Mouse (Mus musculus) mesoderm, embryonic 11.5 days (tissue): ENCODE results near the gene Nsun5.
"Not testable (repeated sequence)": the region's sequence is repeated elsewhere in the genome, so short reads cannot be mapped to it uniquely, and the experiment has no call there.

Experiments
- DNase-seq: peaks from one replicate; pipeline ENCODE4 v3.0.0-alpha.2; 2012; ENCODE audit warnings: low read depth, low spot score

Nsun5 gene

DNA sequence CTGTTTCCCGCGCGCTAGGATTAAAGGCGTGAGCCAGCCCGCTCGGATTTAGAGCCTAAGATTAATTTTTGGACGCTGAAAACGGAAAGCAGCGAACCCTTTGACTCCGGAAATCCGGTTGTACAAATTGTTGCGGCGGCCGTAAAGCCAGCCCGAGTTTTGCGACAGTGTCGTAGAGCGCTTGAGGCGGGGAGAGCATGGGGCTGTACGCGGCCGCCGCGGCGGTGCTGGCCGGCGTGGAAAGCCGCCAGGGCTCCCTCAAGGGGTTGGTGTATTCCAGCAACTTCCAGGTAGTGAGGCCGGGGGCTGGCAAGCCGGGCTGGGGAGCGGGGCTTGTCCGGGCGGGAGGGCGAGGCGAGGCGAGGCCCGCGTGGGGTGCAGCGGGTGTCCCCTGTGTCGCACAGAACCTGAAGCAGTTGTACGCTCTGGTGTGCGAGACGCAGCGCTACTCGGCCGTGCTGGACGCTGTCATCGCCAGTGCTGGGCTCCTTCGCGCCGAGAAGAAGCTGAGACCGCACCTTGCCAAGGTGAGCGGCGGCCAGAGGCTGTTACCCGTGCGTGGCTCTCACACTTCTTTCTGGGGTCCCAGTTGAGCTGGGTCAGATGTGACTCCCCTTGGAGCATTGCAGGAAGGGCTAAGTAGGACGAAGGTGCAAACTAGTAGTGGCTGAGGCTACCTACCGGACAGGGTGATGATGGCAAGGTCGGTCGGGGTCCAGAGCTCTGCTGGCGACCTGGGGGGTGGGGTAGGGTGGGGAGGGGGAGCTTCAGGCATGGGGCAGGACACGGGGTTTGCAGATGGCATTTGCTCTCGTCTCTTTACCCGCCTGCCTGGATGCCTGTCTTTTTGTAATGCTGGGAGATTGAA is at the start of gene Nsun5:
Gene Nsun5 (plus strand): TSS at position 167 of the 868 bp plus-strand sequence.
- peak; percentile 96 for DNase-seq

DNA sequence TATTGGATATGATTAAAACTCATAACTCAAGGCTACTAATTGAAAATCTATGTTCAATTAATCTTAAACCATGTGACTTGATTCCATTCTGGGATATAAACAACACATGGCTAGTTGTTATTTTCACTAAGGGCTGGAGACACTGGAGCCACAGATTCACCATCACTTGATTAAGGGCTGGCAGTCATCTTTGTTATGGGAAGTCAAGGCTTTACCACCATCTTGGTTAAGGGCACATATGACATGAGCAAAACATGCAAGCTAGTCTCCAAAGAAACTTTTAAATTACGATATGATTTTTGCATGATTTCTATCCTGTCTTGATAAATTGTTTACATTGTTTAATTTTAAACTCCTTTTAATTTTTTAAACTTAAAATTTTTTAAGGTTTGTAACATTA is 47.6 kb upstream of the Nsun5 start:
- no peak for DNase-seq

DNA sequence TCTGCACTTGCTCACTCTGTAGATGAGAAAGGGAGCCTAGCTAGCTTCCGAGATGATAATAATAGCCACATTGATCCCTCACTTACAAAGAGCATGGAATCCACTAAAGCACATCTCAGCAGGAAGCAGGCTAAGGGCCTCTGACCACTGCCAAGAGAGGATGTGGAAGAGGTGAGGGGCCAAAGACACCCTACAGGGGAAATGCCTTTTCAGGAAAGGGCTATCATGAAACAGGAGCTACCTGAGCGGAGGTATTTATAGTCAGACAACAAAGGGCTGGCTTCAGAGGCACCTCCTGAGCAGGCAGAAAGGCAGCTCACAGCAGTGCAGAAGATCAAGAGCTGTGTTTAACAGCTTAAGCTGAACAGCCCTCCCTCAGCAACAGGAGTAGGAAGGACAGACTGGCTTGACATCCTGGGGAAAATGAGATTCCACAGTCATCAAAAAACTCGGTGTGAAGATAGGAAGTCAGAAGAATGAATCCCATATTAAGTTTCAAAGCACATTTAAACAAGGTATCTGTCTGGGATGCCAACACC is 43.6 kb upstream of the Nsun5 start:
- no peak for DNase-seq

DNA sequence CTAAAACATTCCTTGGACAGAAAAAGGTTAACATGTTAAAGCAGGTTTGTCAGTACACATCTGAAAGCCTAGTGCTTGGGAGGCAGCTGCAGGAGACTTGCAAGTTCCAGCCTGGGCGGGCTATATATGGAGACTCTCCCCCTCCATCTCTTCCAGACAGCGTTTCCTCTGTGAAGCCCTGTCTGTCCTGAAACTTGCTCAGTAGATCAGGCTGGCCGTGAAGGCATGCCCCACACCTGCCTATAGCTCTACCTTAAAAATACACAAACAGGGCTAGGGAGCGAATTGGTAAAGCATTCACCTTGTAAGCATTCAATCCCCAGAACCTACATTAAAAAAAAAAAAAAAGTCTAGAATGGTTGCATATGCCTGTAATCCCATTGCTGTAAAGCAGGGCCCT is 40.3 kb upstream of the Nsun5 start:
- DNase-seq: no peak

GRCm38 (mm10) chr5:135330201-135330600 is 39.6 kb upstream of the Nsun5 start:
- no peak for DNase-seq

- DNase-seq: no peak
Measured at GRCm38 (mm10) chr5:135331161-135331560, 38.6 kb upstream of the Nsun5 start.

DNA sequence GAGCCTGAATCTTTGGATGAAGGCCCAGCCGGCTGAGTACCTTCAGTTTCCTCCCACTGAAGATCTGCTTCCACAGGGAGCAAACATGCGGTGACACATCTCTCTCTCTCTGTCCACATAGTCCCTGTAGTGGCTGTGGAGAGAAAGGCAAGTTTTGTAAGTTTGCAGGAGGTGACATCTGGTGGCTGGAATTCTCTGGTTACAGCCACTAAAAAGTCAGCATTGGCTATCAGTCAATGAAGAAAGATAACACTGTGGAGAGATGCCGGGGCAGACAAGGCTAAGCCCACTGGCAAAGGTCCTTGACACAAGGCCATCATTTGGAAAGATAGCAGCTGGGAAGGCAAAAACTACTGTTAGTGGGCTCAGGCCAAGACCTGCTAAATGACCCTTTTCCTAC is 32.2 kb upstream of the Nsun5 start:
- DNase-seq: no peak

- DNase-seq: no peak
Measured at GRCm38 (mm10) chr5:135345989-135346388, 23.8 kb upstream of the Nsun5 start.

GRCm38 (mm10) chr5:135346430-135346829 is 23.3 kb upstream of the Nsun5 start:
- DNase-seq: no peak

GRCm38 (mm10) chr5:135347511-135348011 is 22.2 kb upstream of the Nsun5 start:
- no peak for DNase-seq

DNA sequence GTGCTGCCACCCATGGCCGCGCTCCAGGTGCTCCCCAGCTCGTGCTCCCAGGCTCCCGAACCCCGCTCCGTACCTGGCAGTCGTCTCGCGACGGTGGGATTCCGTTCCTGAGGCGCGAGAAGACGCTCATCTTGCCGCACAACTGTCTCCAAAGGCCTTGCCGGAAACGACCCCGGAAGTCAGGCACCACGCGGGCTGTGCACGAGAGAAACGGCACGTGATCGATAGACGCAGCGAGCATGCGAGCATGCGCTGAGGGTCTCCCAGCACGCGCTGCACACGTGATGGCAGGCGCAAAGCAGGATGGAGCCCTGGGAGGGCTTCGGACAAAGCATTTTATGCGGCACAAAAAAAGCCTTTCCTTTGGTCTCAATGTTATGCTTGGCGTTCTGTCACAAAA is 19.9 kb upstream of the Nsun5 start, which contains the start of gene Fkbp6:
Gene Fkbp6 (minus strand): TSS at position 183 of the 400 bp plus-strand sequence.
- no peak for DNase-seq

DNA sequence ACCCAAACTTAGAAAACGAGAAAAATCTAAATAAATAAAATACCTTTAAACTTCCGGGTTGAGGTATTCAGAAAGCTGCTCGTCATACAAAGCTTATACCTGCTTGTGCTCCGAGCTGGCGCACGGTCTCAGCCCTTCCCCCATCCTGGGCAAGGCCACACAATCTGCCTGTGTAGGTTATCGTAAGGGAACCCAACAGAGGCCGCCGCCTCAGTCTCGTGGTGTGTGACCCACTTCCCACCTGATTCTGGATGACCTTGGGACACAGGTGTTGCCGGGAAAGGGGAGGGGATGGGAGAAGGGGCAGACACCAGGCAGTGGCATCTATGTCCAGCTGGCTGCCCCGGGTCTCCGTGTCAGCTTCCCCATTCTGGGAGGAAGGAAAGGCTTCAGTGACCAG is 18.1 kb upstream of the Nsun5 start:
- no peak for DNase-seq

DNA sequence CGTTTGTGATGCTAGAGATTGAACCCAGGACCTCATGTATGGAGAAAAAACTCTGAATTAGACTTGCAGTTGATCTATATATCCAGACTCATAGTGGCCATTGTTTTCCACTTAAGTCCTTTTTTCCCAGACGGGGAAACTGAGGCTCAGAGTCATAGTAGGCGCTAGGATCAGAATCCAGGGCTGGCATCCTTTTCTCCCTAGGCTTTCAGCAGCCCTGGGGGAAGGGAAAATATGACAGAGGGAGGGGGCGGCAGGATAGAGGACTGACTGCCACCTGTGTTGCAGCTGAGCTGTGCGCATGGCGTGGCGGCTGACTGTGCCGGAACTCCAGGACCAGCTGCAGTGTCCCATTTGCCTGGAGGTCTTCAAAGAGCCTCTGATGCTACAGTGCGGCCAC is 16.8 kb upstream of the Nsun5 start, which contains the start of gene Trim50:
Gene Trim50 (plus strand): TSS at position 301 of the 400 bp plus-strand sequence.
- no peak for DNase-seq

DNA sequence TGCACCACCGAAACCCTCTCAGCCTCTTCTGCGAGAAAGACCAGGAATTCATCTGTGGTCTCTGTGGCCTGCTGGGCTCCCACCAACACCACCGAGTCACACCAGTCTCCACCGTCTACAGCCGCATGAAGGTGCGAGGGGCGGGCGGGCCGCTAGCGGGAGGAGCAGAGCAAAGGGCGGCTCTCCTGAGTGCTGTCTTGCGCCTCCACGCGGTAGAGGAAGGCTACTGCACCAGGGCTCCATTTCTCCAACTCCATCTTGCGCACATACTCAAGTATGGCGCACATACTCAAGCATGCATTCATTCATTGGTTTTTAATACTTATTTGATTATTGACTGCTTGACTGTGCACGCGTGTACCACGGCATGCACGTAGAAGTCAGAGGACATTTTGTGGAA is 16.2 kb upstream of the Nsun5 start:
- peak; percentile 54 for DNase-seq

GRCm38 (mm10) chr5:135356090-135356489 is 13.7 kb upstream of the Nsun5 start:
- no peak for DNase-seq

DNA sequence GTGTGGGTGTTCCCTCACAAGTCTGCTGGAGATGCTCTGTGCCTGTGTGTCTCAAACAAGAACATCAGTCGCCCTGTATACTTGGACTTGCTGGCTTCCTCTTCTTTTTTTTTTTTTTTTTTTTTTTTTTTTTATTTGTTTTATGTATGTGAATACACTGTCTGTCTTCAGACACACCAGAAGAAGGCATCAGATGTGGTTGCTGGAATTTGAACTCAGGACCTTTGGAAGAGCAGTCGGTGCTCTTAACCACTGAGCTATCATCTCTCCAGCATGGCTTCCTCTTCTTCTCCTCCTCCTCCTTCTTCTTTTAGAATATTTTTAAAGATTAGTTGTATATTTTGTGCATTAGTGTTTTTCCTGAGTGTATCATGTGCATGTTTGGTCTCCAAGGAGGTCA is 12.2 kb upstream of the Nsun5 start:
- DNase-seq: no peak

DNA sequence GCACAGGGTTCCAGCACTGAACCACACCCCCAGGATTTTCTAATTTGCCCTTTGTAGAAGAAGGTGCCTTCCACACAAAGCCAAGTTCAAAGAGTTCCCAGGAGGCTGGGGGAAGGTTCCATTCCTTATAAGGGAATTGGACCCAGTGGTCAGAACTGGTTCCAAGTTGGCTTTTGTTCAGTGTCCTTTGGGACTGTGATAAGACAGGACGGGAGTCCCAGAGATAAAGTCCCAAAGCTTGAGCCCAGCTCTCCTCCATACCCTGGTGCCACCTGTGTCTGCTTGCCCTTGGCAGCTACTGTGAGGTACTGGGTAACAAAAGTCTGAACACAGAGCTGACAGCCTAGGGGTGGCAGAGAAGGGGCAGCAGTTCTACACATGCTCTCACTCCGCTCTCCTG is 10.0 kb upstream of the Nsun5 start:
- no peak for DNase-seq

- DNase-seq: no peak
Measured at GRCm38 (mm10) chr5:135362572-135362971, 7.2 kb upstream of the Nsun5 start.

DNA sequence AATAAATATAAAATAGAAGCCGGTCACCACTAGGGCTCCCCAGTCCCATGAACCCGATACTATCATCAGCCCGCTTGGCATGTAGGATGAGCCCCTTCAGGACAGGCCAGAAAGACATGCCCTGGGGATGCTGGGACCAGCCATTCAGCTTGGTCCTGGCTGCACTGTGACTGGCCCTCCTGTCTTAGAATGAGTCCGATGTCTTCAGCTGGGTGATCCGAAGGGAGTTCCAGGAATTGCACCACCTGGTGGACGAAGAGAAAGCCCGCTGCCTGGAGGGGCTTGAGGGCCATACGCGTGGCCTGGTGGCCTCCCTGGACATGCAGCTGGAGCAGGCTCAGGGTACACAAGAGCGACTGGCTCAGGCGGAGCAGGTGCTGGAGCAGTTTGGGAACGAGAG is 6.2 kb upstream of the Nsun5 start:
- peak; percentile 71 for DNase-seq

DNA sequence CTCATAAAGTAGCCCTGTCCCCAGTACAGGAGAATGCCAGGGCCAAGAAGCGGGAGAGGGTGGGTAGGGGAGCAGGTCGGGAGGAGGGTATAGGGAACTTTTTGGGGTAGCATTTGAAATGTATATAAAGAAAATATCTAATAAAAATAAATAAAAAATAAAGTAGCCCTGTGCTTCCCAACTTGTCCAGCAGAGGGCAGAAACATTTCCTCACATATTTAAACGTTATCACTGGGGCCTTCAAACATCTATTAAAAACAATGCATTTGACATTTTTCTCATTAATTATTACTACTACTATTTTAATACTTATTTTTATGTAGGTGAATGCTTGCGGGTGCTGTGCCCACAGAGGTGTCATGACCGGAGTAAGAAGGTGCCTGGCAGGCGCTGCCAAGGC is 1.9 kb upstream of the Nsun5 start:
- DNase-seq: no peak

GRCm38 (mm10) chr5:135368312-135368711 is 1.4 kb upstream of the Nsun5 start:
- no peak for DNase-seq

DNA sequence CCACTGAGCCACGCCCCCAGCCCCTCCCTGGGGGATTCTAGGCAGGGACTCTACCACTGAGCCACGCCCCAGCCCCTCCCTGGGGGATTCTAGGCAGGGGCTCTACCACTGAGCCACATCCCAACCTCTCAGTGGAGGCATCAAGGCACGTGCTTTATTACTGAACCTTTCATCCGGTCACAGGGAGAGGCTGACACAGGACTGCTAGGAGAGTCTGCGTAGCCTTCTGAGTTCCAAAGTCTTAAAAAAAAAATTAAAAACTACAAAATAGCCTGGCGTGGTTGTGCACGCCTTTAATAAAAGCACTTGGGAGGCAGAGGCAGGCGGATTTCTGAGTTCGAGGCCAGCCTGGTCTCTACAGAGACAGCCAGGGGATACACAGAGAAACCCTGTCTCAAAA is 557 bp upstream of the Nsun5 start:
- not testable (repeated sequence) for DNase-seq

- DNase-seq: no peak
Measured at GRCm38 (mm10) chr5:135371195-135371594, 1.4 kb downstream of the Nsun5 start.
